Mouse (Mus musculus): ENCODE measurements at regions not wholly inside any gene's neighbourhood (a gene's known extent, or its start where the extent isn't known, plus 50 kb on each side); places are given as distances from the start of the nearest gene placed in this dataset.

DNA sequence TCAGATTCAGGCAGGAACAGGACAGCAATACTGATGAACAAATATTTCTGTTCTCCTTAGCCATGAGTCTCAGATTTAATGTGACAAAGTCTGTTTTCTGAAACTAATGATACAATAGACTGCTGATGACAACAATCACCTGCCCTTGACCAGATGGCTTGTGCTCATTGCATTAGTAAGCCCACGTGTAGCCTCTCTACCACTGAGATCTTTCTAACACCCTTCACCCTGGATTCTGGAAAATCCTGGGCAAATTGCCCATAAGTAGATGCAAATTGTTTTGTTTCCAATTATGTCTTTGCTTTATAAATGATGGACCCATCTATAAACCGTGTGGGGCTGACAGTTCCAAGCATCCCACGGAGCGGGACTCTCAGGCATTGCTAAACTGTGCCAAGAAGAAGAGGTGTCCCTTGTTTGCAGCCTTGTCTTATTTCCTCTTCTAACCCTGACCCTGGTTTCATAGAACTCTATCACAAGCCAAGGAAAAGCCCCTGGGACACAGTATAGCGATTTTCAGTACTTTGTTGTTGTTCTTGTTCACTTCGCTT lies 475.7 kb downstream of the Tmem135 start:
- DNase-seq (ENCODE audit: low read depth in 3 of 3, low spot score in 3 of 3) = no peak
- Histone ChIP-seq H3K4me3 (ENCODE audit: insufficient read depth in 1 of 2, low read depth in 2 of 2, low read length in 2 of 2) (no peak overlapping the region), H3K9me3 (ENCODE audit: control insufficient read depth, low read length) (no peaks in the 10 kb centered on the region), H3K4me1 (replicated peaks; ENCODE audit: control insufficient read depth in 2 of 2, insufficient read depth in 2 of 2, low read length in 1 of 2) (no peaks in the 10 kb centered on the region), H3K27me3 (ENCODE audit: control insufficient read depth, insufficient read depth, low read length) (no peaks in the 10 kb centered on the region), H3K36me3 (replicated peaks; ENCODE audit: control insufficient read depth, insufficient read depth, low read depth) (no peaks in the 10 kb centered on the region), H3K27ac (no peak overlapping the region), H3K4me2 (ENCODE audit: low read depth) (no peak overlapping the region), H3K9ac (replicated peaks) (no peak overlapping the region)
- WGBS (ENCODE audit: insufficient replicate concordance) = 67% methylated on average over 6 of the region's 6 CpGs
- no peak for TF ChIP-seq CTCF (IDR thresholded peaks at IDR 0.05; ENCODE audit: low read depth)
- TF ChIP-seq EP300 (IDR thresholded peaks at IDR 0.05; ENCODE audit: low read depth) = no peak
- ATAC-seq (ENCODE audit: insufficient read depth) = no peak
